Mouse (Mus musculus) MEL (cell line): ENCODE results near the gene Smim4.

Experiments
- CTCF ChIP-seq, 3 experiments: IDR thresholded peaks in 2 of 3; conservative IDR thresholded peaks in 1 of 3; 2 replicates each; pipeline ENCODE4 v1.5.1; 2011 to 2012; ENCODE audit warnings: low read length in 3 of 3, low read depth in 2 of 3, mild to moderate bottlenecking in 2 of 3, improper control_type of control experiment in 1 of 3, inconsistent platforms in 1 of 3, mixed read lengths in 1 of 3, moderate library complexity in 1 of 3; ENCODE audit not compliant: control insufficient read depth in 1 of 3, insufficient read depth in 1 of 3, poor library complexity in 1 of 3, severe bottlenecking in 1 of 3
- EP300 ChIP-seq, 2 experiments: IDR thresholded peaks; 2 replicates each; pipeline ENCODE4 v1.6.1; 2011; ENCODE audit warnings: improper control_type of control experiment in 2 of 2, low read length in 2 of 2, low read depth in 1 of 2, mild to moderate bottlenecking in 1 of 2
- GATA1 ChIP-seq: IDR thresholded peaks from 2 replicates; pipeline ENCODE4 v1.6.1; 2011; ENCODE audit warnings: low read depth, low read length, improper control_type of control experiment
- HCFC1 ChIP-seq: IDR thresholded peaks from 2 replicates; pipeline ENCODE4 v1.6.1; 2012; ENCODE audit warnings: low read depth, mild to moderate bottlenecking, inconsistent platforms, low read length, improper control_type of control experiment, moderate library complexity
- MAFK ChIP-seq: IDR thresholded peaks from 2 replicates; pipeline ENCODE4 v1.6.1; 2011; ENCODE audit warnings: low read depth, mild to moderate bottlenecking, low read length, improper control_type of control experiment, borderline replicate concordance
- MAX ChIP-seq: IDR thresholded peaks from 2 replicates; pipeline ENCODE4 v1.6.1; 2011; ENCODE audit warnings: low read length, improper control_type of control experiment
- NRF1 ChIP-seq: IDR thresholded peaks from 2 replicates; pipeline ENCODE4 v1.6.1; 2014; ENCODE audit warnings: low read depth, mild to moderate bottlenecking, inconsistent platforms, low read length, improper control_type of control experiment, moderate library complexity; ENCODE audit not compliant: poor library complexity, insufficient read depth, severe bottlenecking
- POLR2A ChIP-seq, 2 experiments: IDR thresholded peaks; 2 replicates each; pipeline ENCODE4 v1.6.1; 2011 to 2012; ENCODE audit warnings: low read length in 2 of 2, mild to moderate bottlenecking in 2 of 2, control low read depth in 1 of 2, improper control_type of control experiment in 1 of 2, low read depth in 1 of 2, moderate library complexity in 1 of 2; ENCODE audit not compliant: control insufficient read depth in 1 of 2, insufficient read depth in 1 of 2, poor library complexity in 1 of 2
- POLR2AphosphoS2 ChIP-seq: IDR thresholded peaks from 2 replicates; pipeline ENCODE4 v1.6.1; 2011; ENCODE audit warnings: low read length, improper control_type of control experiment
- RCOR1 ChIP-seq: IDR thresholded peaks from 2 replicates; pipeline ENCODE4 v1.6.1; 2012; ENCODE audit warnings: low read depth, mild to moderate bottlenecking, inconsistent platforms, low read length, improper control_type of control experiment
- SIN3A ChIP-seq: IDR thresholded peaks from 2 replicates; pipeline ENCODE4 v1.6.1; 2012; ENCODE audit warnings: low read length, improper control_type of control experiment, inconsistent platforms
- USF2 ChIP-seq, 2 experiments: IDR thresholded peaks; 2 replicates each; pipeline ENCODE4 v1.6.1; 2011 to 2012; ENCODE audit warnings: improper control_type of control experiment in 2 of 2, low read length in 2 of 2, borderline replicate concordance in 1 of 2, inconsistent platforms in 1 of 2, low read depth in 1 of 2, mild to moderate bottlenecking in 1 of 2; ENCODE audit not compliant: insufficient read depth in 1 of 2
- ZC3H11A ChIP-seq: IDR thresholded peaks from 2 replicates; pipeline ENCODE4 v1.6.1; 2012; ENCODE audit warnings: low read depth, mild to moderate bottlenecking, inconsistent platforms, low read length, improper control_type of control experiment
- ZNF384 ChIP-seq: IDR thresholded peaks from 2 replicates; pipeline ENCODE4 v1.6.1; 2012; ENCODE audit warnings: low read depth, mild to moderate bottlenecking, inconsistent platforms, low read length, improper control_type of control experiment

DNA sequence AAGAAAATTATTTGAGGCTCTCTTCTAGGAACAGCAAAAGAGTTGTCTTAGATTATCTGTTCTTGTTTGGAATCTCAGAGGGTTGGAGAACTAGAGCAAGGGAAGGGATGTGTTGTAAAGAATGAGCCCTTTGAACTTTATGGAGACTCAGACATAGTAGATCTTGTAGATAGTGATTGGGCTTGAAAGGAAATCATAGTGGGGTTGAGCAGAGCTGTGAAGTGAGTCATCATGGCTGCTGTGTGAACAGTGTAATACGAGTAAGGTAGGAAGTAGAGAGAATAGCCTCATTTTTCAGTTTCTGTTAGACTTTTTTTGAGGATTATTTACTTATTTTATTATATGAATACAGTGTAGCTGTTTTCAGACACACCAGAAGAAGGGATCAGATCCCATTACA is 38.8 kb downstream of the Smim4 start:
- no peak for TF ChIP-seq POLR2A (IDR thresholded peaks at IDR 0.05; ENCODE audit: control insufficient read depth in 1 of 2, insufficient read depth in 1 of 2, low read depth in 1 of 2, low read length in 2 of 2, poor library complexity in 1 of 2)
- no peak for TF ChIP-seq CTCF (IDR thresholded peaks at IDR 0.05 in 2 of 3, conservative IDR thresholded peaks at IDR 0.05 in 1 of 3; ENCODE audit: control insufficient read depth in 1 of 3, insufficient read depth in 1 of 3, low read depth in 2 of 3, low read length in 3 of 3, poor library complexity in 1 of 3, severe bottlenecking in 1 of 3)
- no peak for TF ChIP-seq HCFC1
- no peak for TF ChIP-seq MAFK
- TF ChIP-seq ZC3H11A, result no peak
- TF ChIP-seq POLR2AphosphoS2, result no peak
- no peak for TF ChIP-seq GATA1
- no peak for TF ChIP-seq USF2 (IDR thresholded peaks at IDR 0.05; ENCODE audit: borderline replicate concordance in 1 of 2, insufficient read depth in 1 of 2, low read depth in 1 of 2, low read length in 2 of 2)
- no peak for TF ChIP-seq EP300 (IDR thresholded peaks at IDR 0.05; ENCODE audit: low read depth in 1 of 2, low read length in 2 of 2)
- no peak for TF ChIP-seq MAX
- no peak for TF ChIP-seq ZNF384
- no peak for TF ChIP-seq SIN3A
- no peak for TF ChIP-seq RCOR1
- TF ChIP-seq NRF1, result no peak
